Mouse (Mus musculus): Measurements from ENCODE around the gene Vps4a.

- TF ChIP-seq CTCF (IDR thresholded peaks at IDR 0.05; ENCODE audit: insufficient read depth, low read length) (no peak), POLR2A (IDR thresholded peaks at IDR 0.05; ENCODE audit: borderline replicate concordance, extremely low read depth, low read depth, low read length) (no peak)
Observed at GRCm38 (mm10) chr8:107073706-107074105, 42.7 kb downstream of the Vps4a start.
